Mouse (Mus musculus): Measurements from ENCODE around the gene Glis2. TPM values are rescaled to one million over a fixed set of nuclear protein-coding genes. Genes with fewer than 3 reads are reported as not detected.

Glis2 gene
- polyA plus RNA-seq, 1 experiment from 2014 or later = 26.3 TPM

DNA sequence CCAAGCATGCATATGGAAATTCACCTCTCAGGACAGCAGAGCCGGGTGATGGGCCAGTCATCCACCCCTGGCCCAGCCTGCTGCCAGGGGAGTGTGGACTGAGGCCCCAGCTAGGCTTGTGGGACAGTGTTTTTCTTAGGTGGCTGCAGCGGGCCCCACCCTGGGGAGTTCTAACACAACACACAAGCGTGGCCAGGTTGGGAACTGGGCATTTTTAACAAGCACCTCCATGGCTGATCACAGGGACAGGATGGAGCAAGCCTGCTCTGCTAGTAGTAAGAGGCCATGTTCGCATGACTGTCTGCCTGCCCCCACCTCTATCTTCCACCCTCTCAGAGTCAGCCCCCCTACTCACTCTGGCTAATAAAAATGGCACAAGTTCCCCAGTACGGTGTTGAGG lies 3.5 kb downstream of the Glis2 start:
- Histone ChIP-seq H3K27ac (peak overlapping the region; percentile 69), H3K4me2 (replicated peaks) (peak overlapping the region; percentile 94), H3K27me3 (no peaks in the 10 kb centered on the region), H3K36me3 (no peaks in the 10 kb centered on the region), H3K9me3 (no peaks in the 10 kb centered on the region), H3K4me3 (replicated peaks) (no peak overlapping the region), H3K4me1 (replicated peaks) (peaks cover 88% of the 10 kb centered on the region), H3K9ac (replicated peaks) (peak overlapping the region; percentile 45; the same call in 1 of the 2 replicates)
- ATAC-seq = no peak
- 71% methylated on average over 5 of the region's 5 CpGs for WGBS

DNA sequence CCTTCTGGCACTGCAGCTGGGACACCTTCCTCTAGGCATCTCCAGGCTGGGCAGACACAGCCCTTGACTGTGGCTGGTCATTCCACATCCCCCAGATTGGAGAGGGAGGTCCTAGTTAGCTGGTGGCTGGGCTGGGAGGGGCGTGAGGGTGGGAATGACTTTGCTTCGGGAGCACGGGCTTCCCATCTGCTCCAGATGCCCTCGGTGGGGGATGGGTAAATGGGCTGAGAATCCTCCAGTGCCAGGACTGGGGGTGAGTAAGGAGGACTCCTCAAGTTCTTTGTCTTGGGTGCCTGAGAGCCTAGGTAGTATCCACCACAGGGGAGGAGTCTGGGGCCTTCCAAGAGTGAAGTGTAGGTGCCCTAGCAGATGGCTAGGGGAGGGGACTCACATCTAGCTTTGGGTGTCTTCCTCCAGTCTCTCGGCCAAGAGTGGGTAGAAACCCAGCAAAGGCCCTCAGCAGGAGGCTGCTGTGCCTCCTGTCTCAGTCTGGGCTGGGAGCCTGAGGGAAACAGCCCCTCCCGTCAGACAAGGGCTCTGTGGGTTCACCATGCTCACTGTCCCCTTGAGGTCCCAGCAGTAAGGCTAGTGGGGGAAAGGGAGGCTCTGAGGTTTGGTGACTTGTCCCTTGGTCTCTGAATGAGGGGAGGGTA lies 4.5 kb downstream of the Glis2 start:
- Histone ChIP-seq H3K27me3 (no peaks in the 10 kb centered on the region), H3K4me1 (replicated peaks) (peaks cover 88% of the 10 kb centered on the region), H3K4me3 (replicated peaks) (no peak overlapping the region; the same call in 1 of the 2 replicates), H3K9ac (replicated peaks) (peak overlapping the region; percentile 45), H3K27ac (peak overlapping the region; percentile 69), H3K36me3 (no peaks in the 10 kb centered on the region), H3K4me2 (replicated peaks) (peak overlapping the region; percentile 33), H3K9me3 (no peaks in the 10 kb centered on the region)
- ATAC-seq = no peak
- 26% methylated on average over 6 of the region's 6 CpGs for WGBS

GRCm38 (mm10) chr16:4599616-4600015 lies 5.1 kb downstream of the Glis2 start:
- peaks cover 94% of the 10 kb centered on the region for H3K4me1 ChIP-seq (replicated peaks)
- no peak overlapping the region for H3K4me2 ChIP-seq (replicated peaks)
- ATAC-seq = no peak
- H3K9ac ChIP-seq (replicated peaks) = no peak overlapping the region
- H3K4me3 ChIP-seq (replicated peaks) = no peak overlapping the region
- 94% methylated on average over 3 of the region's 3 CpGs for WGBS
- peak overlapping the region; percentile 69; the same call in 1 of the 2 replicates for H3K27ac ChIP-seq
- no peaks in the 10 kb centered on the region for H3K27me3 ChIP-seq
- no peaks in the 10 kb centered on the region for H3K9me3 ChIP-seq
- H3K36me3 ChIP-seq = no peaks in the 10 kb centered on the region

DNA sequence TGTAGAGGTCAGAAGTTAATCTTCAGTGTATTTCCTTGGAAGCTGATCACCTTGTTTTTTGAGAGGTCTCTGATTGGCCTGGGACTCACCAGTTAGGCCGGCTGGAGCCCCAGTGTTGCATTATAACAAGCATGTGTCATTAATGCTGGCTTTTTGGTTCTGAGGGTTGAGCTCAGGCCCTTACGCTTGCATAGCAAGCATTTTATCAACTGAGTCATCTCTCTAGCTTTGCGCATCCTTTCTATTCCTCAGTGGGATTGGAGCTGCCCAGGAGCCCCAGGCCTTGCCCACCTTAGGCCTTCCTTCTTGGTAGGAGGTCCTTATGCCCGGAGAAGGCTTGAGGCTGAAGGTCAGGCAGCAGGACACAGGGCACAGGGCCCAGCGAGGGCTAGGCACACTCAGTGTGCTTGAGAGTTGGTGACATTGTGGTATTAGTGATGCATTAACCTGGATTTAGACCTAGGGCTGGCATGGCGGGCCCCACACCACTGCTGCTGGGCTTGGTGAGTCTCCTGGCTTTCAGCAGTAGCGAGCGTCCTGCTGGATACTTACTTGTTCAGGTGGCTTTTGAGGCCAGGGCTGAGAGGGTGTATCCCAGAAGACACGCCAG lies 6.3 kb downstream of the Glis2 start:
- H3K27ac ChIP-seq = no peak overlapping the region
- peaks cover 97% of the 10 kb centered on the region for H3K4me1 ChIP-seq (replicated peaks)

GRCm38 (mm10) chr16:4602189-4602588 lies 7.7 kb downstream of the Glis2 start:
- H3K9ac ChIP-seq (replicated peaks) = peak overlapping the region; percentile 1; the same call in 1 of the 2 replicates
- no peaks in the 10 kb centered on the region for H3K36me3 ChIP-seq
- no peaks in the 10 kb centered on the region for H3K9me3 ChIP-seq
- H3K4me2 ChIP-seq (replicated peaks) = no peak overlapping the region
- WGBS = 23% methylated on average over 3 of the region's 3 CpGs
- no peak overlapping the region for H3K4me3 ChIP-seq (replicated peaks)
- no peak for ATAC-seq
- peaks cover 97% of the 10 kb centered on the region for H3K4me1 ChIP-seq (replicated peaks)
- no peaks in the 10 kb centered on the region for H3K27me3 ChIP-seq
- peak overlapping the region; percentile 9 for H3K27ac ChIP-seq

More for the DNA sequence above, 6.3 kb downstream of the Glis2 start:
- Histone ChIP-seq H3K4me3 (replicated peaks) (no peak overlapping the region), H3K36me3 (no peaks in the 10 kb centered on the region), H3K27me3 (no peaks in the 10 kb centered on the region), H3K4me2 (replicated peaks) (no peak overlapping the region), H3K9me3 (no peaks in the 10 kb centered on the region), H3K9ac (replicated peaks) (no peak overlapping the region)
- no peak for ATAC-seq
- 84% methylated on average over 9 of the region's 9 CpGs for WGBS

DNA sequence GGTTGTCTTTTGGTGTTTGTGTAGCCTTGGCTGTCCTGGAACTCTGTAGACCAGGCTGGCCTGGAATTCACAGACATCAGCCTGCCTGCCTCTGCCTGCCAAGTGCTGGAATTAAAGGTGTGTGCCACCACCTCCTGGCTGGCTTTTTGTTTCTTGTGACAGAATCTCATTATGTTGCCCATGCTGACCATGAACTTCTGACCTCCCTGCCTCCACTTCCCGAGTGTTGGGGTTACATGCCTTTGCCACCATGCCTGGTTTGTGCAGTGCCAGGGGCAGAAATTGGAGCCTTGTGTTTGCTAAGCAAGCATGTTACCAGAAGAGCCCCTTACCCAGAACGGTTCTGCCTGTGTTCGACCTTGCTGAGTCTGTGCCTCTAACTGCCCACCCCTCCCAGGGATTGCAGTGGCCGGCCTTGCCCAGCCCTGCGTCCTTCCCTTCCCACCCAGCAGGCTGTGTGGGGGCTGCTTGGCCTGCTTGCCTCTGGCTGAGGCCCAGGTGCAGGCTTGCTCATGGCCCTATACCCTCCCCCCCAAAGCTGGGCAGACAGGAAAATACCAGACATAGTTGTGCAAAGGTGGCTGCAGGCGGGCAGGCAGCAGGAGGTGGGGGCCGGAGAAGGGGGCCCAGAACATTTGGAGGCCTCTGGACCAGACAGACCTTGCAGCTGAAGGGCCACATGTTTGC lies 8.4 kb downstream of the Glis2 start:
- H3K4me2 ChIP-seq (replicated peaks) = no peak overlapping the region

GRCm38 (mm10) chr16:4603453-4603837 lies 8.9 kb downstream of the Glis2 start:
- no peaks in the 10 kb centered on the region for H3K9me3 ChIP-seq
- peak overlapping the region; percentile 50 for H3K9ac ChIP-seq (replicated peaks)
- H3K36me3 ChIP-seq = peaks cover under 1% of the 10 kb centered on the region; the same call in 1 of the 2 replicates
- no peak overlapping the region for H3K4me2 ChIP-seq (replicated peaks)
- no peaks in the 10 kb centered on the region for H3K27me3 ChIP-seq
- no peak for ATAC-seq
- H3K27ac ChIP-seq = peak overlapping the region; percentile 16; the same call in 1 of the 2 replicates
- no peak overlapping the region for H3K4me3 ChIP-seq (replicated peaks)
- peaks cover 90% of the 10 kb centered on the region for H3K4me1 ChIP-seq (replicated peaks)
- 69% methylated on average over 1 of the region's 1 CpGs for WGBS

More for the DNA sequence above, 8.4 kb downstream of the Glis2 start:
- no peaks in the 10 kb centered on the region for H3K36me3 ChIP-seq
- no peaks in the 10 kb centered on the region for H3K27me3 ChIP-seq
- 40% methylated on average over 7 of the region's 7 CpGs for WGBS
- no peaks in the 10 kb centered on the region for H3K9me3 ChIP-seq
- H3K4me3 ChIP-seq (replicated peaks) = no peak overlapping the region
- peaks cover 96% of the 10 kb centered on the region for H3K4me1 ChIP-seq (replicated peaks)
- H3K9ac ChIP-seq (replicated peaks) = peak overlapping the region; percentile 50
- peak overlapping the region; percentile 16; the same call in 1 of the 2 replicates for H3K27ac ChIP-seq
- ATAC-seq = no peak

GRCm38 (mm10) chr16:4604293-4604837 lies 9.9 kb downstream of the Glis2 start:
- Histone ChIP-seq H3K27me3 (no peaks in the 10 kb centered on the region), H3K4me2 (replicated peaks) (no peak overlapping the region), H3K4me3 (replicated peaks) (no peak overlapping the region), H3K4me1 (replicated peaks) (peaks cover 81% of the 10 kb centered on the region), H3K27ac (no peak overlapping the region), H3K9ac (replicated peaks) (no peak overlapping the region), H3K36me3 (peaks cover 7% of the 10 kb centered on the region; the same call in 1 of the 2 replicates), H3K9me3 (no peaks in the 10 kb centered on the region)
- ATAC-seq = no peak
- WGBS = 79% methylated on average over 11 of the region's 11 CpGs

DNA sequence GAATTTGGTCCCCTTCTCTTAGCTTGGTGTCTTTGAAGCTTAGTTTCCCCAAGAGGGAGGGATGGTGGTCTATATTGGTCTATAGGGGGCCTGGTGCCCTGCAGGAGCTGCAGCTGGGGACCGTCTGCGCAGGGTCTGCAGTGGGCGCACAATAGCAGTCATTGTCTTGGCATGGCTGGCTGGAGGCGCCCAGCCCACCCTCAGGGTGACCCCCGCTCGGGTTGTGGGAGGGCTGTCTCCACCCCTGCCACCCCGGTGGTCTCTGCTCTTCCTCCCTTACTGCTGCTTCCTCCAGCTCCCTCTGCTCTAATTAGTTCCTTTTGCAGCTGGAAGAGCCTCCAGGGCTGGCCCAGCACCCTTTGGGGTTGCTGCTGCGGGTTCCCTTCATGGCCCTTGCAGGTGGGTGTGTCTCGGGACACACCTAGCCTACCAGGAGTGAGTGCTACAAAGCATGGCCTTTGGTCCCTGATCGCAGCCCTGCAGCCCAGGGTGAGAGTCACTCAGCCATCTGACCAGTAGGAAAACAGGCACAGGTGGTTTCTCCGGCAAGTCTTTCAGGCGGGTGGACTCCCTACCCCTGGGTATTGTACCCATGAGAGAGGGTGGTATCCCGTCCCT lies 11.1 kb downstream of the Glis2 start:
- no peak overlapping the region for H3K4me2 ChIP-seq (replicated peaks)
- WGBS = 41% methylated on average over 13 of the region's 13 CpGs
- no peak overlapping the region for H3K4me3 ChIP-seq (replicated peaks)
- no peaks in the 10 kb centered on the region for H3K9me3 ChIP-seq
- peaks cover 70% of the 10 kb centered on the region for H3K4me1 ChIP-seq (replicated peaks)
- peaks cover 17% of the 10 kb centered on the region; the same call in 1 of the 2 replicates for H3K36me3 ChIP-seq
- no peaks in the 10 kb centered on the region for H3K27me3 ChIP-seq
- no peak overlapping the region for H3K9ac ChIP-seq (replicated peaks)
- H3K27ac ChIP-seq = no peak overlapping the region
- ATAC-seq = no peak

DNA sequence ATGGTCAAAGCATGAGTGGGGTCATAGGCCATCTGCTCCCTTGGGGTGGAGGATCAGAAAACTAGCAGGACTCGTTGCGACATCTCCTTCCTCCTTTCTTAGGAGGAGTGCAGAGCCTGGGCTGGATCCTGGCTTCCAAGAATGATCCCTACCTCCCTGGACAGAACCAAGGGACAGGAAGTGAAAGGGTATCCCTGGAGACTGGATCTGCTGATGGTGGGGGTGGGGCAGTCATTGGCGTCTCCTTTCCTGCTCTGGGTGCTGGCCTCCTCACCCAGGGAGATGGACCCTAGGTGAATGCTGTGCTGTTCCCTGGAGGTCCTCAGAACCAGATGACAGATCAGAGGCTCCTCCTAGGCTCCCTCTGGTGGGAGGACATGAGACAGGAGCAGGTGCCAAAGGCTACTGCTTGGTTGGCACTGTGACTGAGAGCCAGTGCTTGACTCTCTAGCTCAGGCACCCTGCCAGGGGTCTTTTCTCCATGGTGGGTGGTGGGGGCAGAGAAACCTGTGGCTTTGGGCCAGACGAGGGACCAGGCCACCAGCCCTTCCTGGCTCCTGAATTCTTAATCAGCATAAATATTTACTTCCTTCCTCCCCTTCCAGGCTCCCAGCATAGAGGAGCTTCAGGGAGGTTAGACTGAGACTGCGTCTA lies 12.0 kb downstream of the Glis2 start:
- 45% methylated on average over 5 of the region's 5 CpGs for WGBS
- Histone ChIP-seq H3K9ac (replicated peaks) (no peak overlapping the region), H3K4me2 (replicated peaks) (no peak overlapping the region), H3K27me3 (no peaks in the 10 kb centered on the region), H3K9me3 (no peaks in the 10 kb centered on the region), H3K4me3 (replicated peaks) (no peak overlapping the region), H3K4me1 (replicated peaks) (peaks cover 61% of the 10 kb centered on the region), H3K36me3 (peaks cover 25% of the 10 kb centered on the region), H3K27ac (peak overlapping the region; percentile 41; the same call in 1 of the 2 replicates)
- ATAC-seq = 0 out of 2 replicates have a peak, but pooled peaks have one; percentile 8

DNA sequence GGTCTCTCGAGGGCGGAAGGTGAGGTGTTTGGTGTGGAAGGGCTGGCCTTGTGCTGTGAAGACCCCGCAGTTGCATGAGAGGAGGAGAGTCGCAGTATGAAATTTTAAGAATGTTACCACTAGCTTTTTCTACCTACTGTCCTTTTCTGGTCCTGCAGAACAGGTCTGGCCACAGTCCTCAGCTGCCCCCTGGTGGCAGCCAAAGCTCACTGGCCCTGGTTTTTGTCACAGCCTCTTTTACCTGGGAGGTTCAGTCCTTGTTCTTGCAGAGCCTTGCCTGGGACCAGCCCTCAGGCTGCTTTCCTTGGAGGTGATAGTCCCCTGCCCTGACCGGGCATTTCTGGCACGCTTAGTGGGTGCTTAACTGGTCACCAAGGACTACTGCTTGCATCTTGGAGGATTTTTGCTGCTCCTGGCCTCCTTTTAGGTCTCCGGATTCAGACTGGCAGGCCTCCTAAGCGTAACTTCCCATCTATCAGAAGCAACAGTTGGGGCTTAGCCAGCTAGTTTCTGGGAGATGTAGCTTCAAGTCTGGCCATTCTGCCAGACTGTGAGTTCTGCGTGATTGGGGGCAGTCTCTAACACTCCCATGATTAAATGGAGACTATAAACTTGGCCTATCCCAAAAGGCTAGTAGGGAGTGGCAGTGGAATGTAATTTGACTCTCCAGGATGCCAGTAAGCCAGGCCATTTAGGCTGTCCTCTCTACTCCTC lies 13.5 kb downstream of the Glis2 start:
- ATAC-seq = peak; percentile 48
- Histone ChIP-seq H3K36me3 (peaks cover 39% of the 10 kb centered on the region), H3K27ac (0 out of 2 replicates have a peak overlapping the region, but pooled peaks have one; percentile 41), H3K9me3 (no peaks in the 10 kb centered on the region), H3K4me1 (replicated peaks) (peaks cover 48% of the 10 kb centered on the region), H3K9ac (replicated peaks) (no peak overlapping the region), H3K4me3 (replicated peaks) (no peak overlapping the region), H3K4me2 (replicated peaks) (no peak overlapping the region), H3K27me3 (no peaks in the 10 kb centered on the region)
- 59% methylated on average over 9 of the region's 9 CpGs for WGBS
